Mouse (Mus musculus) embryonic facial prominence, embryonic 12.5 days (tissue): ENCODE measurements around the gene Ncor1. TPM values are rescaled to one million over a fixed set of nuclear protein-coding genes. Genes with fewer than 3 reads are reported as not detected.

Source experiments
- ATAC-seq: fragments of 200-750 bp; cut with Nextera tagmentation; 2 replicates; pipeline ENCODE4 v1.8.0; 2017; ENCODE audit not compliant: insufficient number of reproducible peaks, insufficient read depth, low FRiP score, low TSS enrichment
- H3K27ac ChIP-seq: fragments of 300-500 bp; sonication (generic); 2 replicates; pipeline ENCODE4 v1.5.1; 2016; ENCODE audit warnings: mild to moderate bottlenecking
- H3K27me3 ChIP-seq: fragments of 300-500 bp; sonication (generic); 2 replicates; pipeline ENCODE4 v1.6.1; 2016; ENCODE audit warnings: mild to moderate bottlenecking, moderate library complexity
- H3K36me3 ChIP-seq: fragments of 300-500 bp; sonication (generic); 2 replicates; pipeline ENCODE4 v1.6.1; 2016; ENCODE audit warnings: mild to moderate bottlenecking
- H3K4me1 ChIP-seq: fragments of 300-500 bp; sonication (generic); 2 replicates; pipeline ENCODE4 v1.6.1; 2016
- H3K4me2 ChIP-seq: fragments of 300-500 bp; sonication (generic); replicated peaks from 2 replicates; pipeline ENCODE4 v1.6.1; 2016; ENCODE audit warnings: mild to moderate bottlenecking, moderate library complexity
- H3K4me3 ChIP-seq: fragments of 300-500 bp; sonication (generic); 2 replicates; pipeline ENCODE4 v1.5.1; 2016; ENCODE audit warnings: mild to moderate bottlenecking
- H3K9ac ChIP-seq: fragments of 300-500 bp; sonication (generic); 2 replicates; pipeline ENCODE4 v1.6.1; 2016; ENCODE audit warnings: mild to moderate bottlenecking, moderate library complexity
- H3K9me3 ChIP-seq: fragments of 300-500 bp; sonication (generic); 2 replicates; pipeline ENCODE4 v1.6.1; 2016; ENCODE audit warnings: mild to moderate bottlenecking, moderate library complexity
- WGBS: fragments of 180-500 bp; shearing (Covaris S2); methylation state at CpG from one replicate; pipeline ENCODE4 v1.1.7; 2016; 5-methylcytosine and 5-hydroxymethylcytosine counted together
- polyA plus RNA-seq: library from polyadenylated mRNA; unstranded; fragments of >200 nt; fragmentation: Nextera tagmentation; extraction: Ambion mirVana; gene quantifications from 2 replicates; pipeline ENCODE4 v1.2.1, GENCODE M21; 2016

Gene Ncor1
- polyA plus RNA-seq, 1 experiment from 2014 or later = 187 TPM

- 72% methylated on average over 4 of the region's 4 CpGs for WGBS
- peaks cover 47% of the 10 kb centered on the region for H3K36me3 ChIP-seq
- no peak overlapping the region for H3K9ac ChIP-seq
- H3K9me3 ChIP-seq = no peaks in the 10 kb centered on the region
- no peak for ATAC-seq
- H3K4me2 ChIP-seq = no peak overlapping the region
- H3K4me3 ChIP-seq = no peak overlapping the region
- H3K4me1 ChIP-seq = no peaks in the 10 kb centered on the region
- H3K27me3 ChIP-seq = no peaks in the 10 kb centered on the region
- H3K27ac ChIP-seq = no peak overlapping the region
Measured at GRCm38 (mm10) chr11:62351948-62352347, 106.4 kb downstream of the Ncor1 start.

GRCm38 (mm10) chr11:62343002-62343401 is 115.3 kb downstream of the Ncor1 start:
- WGBS = 93% methylated on average over 13 of the region's 13 CpGs
- peaks cover 43% of the 10 kb centered on the region for H3K36me3 ChIP-seq

GRCm38 (mm10) chr11:62332228-62332627 is 126.1 kb downstream of the Ncor1 start:
- ATAC-seq = no peak
- Histone ChIP-seq H3K4me3 (no peak overlapping the region), H3K27me3 (no peaks in the 10 kb centered on the region), H3K4me1 (no peaks in the 10 kb centered on the region), H3K9me3 (no peaks in the 10 kb centered on the region), H3K27ac (no peak overlapping the region), H3K9ac (no peak overlapping the region), H3K36me3 (peaks cover 84% of the 10 kb centered on the region), H3K4me2 (no peak overlapping the region)
- 90% methylated on average over 4 of the region's 4 CpGs for WGBS

More at GRCm38 (mm10) chr11:62343002-62343401, 115.3 kb downstream of the Ncor1 start:
- Histone ChIP-seq H3K4me2 (no peak overlapping the region), H3K4me1 (no peaks in the 10 kb centered on the region), H3K4me3 (no peak overlapping the region), H3K9ac (no peak overlapping the region), H3K9me3 (no peaks in the 10 kb centered on the region), H3K27ac (no peak overlapping the region), H3K27me3 (no peaks in the 10 kb centered on the region)
- ATAC-seq = no peak

- H3K9me3 ChIP-seq = no peaks in the 10 kb centered on the region
- no peaks in the 10 kb centered on the region for H3K4me1 ChIP-seq
- H3K36me3 ChIP-seq = peaks cover 84% of the 10 kb centered on the region
- ATAC-seq = no peak
- H3K27me3 ChIP-seq = no peaks in the 10 kb centered on the region
- WGBS = 80% methylated on average over 5 of the region's 5 CpGs
- H3K27ac ChIP-seq = no peak overlapping the region
- H3K4me3 ChIP-seq = no peak overlapping the region
- H3K4me2 ChIP-seq = no peak overlapping the region
- H3K9ac ChIP-seq = no peak overlapping the region
Measured at GRCm38 (mm10) chr11:62331141-62331540, 127.2 kb downstream of the Ncor1 start.

GRCm38 (mm10) chr11:62323659-62324058 is 134.7 kb downstream of the Ncor1 start:
- H3K9ac ChIP-seq = no peak overlapping the region
- no peak overlapping the region for H3K27ac ChIP-seq
- ATAC-seq = no peak
- peaks cover 81% of the 10 kb centered on the region for H3K36me3 ChIP-seq
- no peaks in the 10 kb centered on the region for H3K9me3 ChIP-seq
- H3K4me1 ChIP-seq = no peaks in the 10 kb centered on the region
- WGBS = 96% methylated on average over 3 of the region's 3 CpGs
- no peak overlapping the region for H3K4me3 ChIP-seq
- H3K27me3 ChIP-seq = no peaks in the 10 kb centered on the region
- no peak overlapping the region for H3K4me2 ChIP-seq

- 96% methylated on average over 3 of the region's 3 CpGs for WGBS
- Histone ChIP-seq H3K9me3 (no peaks in the 10 kb centered on the region), H3K4me2 (no peak overlapping the region), H3K36me3 (peaks cover 83% of the 10 kb centered on the region), H3K9ac (no peak overlapping the region), H3K4me1 (no peaks in the 10 kb centered on the region), H3K27ac (no peak overlapping the region), H3K27me3 (no peaks in the 10 kb centered on the region), H3K4me3 (no peak overlapping the region)
- ATAC-seq = no peak
Measured at GRCm38 (mm10) chr11:62320097-62320496, 138.2 kb downstream of the Ncor1 start.

- H3K4me1 ChIP-seq = no peaks in the 10 kb centered on the region
- H3K9me3 ChIP-seq = no peaks in the 10 kb centered on the region
- 90% methylated on average over 11 of the region's 11 CpGs for WGBS
- no peak for ATAC-seq
- H3K4me3 ChIP-seq = no peak overlapping the region
- no peak overlapping the region for H3K4me2 ChIP-seq
- peaks cover 82% of the 10 kb centered on the region for H3K36me3 ChIP-seq
- no peaks in the 10 kb centered on the region for H3K27me3 ChIP-seq
- H3K27ac ChIP-seq = no peak overlapping the region
- H3K9ac ChIP-seq = no peak overlapping the region
Measured at GRCm38 (mm10) chr11:62317746-62318145, 140.6 kb downstream of the Ncor1 start.

GRCm38 (mm10) chr11:62314984-62315383 is 143.4 kb downstream of the Ncor1 start:
- no peak overlapping the region for H3K9ac ChIP-seq
- H3K27ac ChIP-seq = no peak overlapping the region
- 94% methylated on average over 5 of the region's 5 CpGs for WGBS
- H3K9me3 ChIP-seq = no peaks in the 10 kb centered on the region
- peaks cover 69% of the 10 kb centered on the region for H3K36me3 ChIP-seq
- H3K27me3 ChIP-seq = no peaks in the 10 kb centered on the region
- no peak overlapping the region for H3K4me3 ChIP-seq
- H3K4me2 ChIP-seq = no peak overlapping the region
- no peak for ATAC-seq
- no peaks in the 10 kb centered on the region for H3K4me1 ChIP-seq

GRCm38 (mm10) chr11:62309296-62309695 is 149.0 kb downstream of the Ncor1 start:
- Histone ChIP-seq H3K27me3 (no peaks in the 10 kb centered on the region), H3K27ac (no peak overlapping the region), H3K9ac (no peak overlapping the region), H3K4me1 (no peaks in the 10 kb centered on the region), H3K36me3 (peaks cover 38% of the 10 kb centered on the region), H3K9me3 (no peaks in the 10 kb centered on the region), H3K4me3 (no peak overlapping the region), H3K4me2 (no peak overlapping the region)
- whole genome bisulfite sequencing = 95% methylated on average over 2 of the region's 2 CpGs
- ATAC-seq = no peak

- ATAC-seq = no peak
- H3K27me3 ChIP-seq = no peaks in the 10 kb centered on the region
- H3K27ac ChIP-seq = no peak overlapping the region
- WGBS = 91% methylated on average over 2 of the region's 2 CpGs
- H3K4me2 ChIP-seq = no peak overlapping the region
- H3K4me1 ChIP-seq = no peaks in the 10 kb centered on the region
- peaks cover 23% of the 10 kb centered on the region for H3K36me3 ChIP-seq
- H3K9me3 ChIP-seq = no peaks in the 10 kb centered on the region
- no peak overlapping the region for H3K9ac ChIP-seq
- H3K4me3 ChIP-seq = no peak overlapping the region
Measured at GRCm38 (mm10) chr11:62305866-62306265, 152.5 kb downstream of the Ncor1 start.

- peaks cover 22% of the 10 kb centered on the region for H3K36me3 ChIP-seq
- H3K9ac ChIP-seq = no peak overlapping the region
- no peak overlapping the region for H3K4me2 ChIP-seq
- H3K27me3 ChIP-seq = no peaks in the 10 kb centered on the region
- WGBS = 83% methylated on average over 6 of the region's 6 CpGs
- no peak for ATAC-seq
- no peak overlapping the region for H3K4me3 ChIP-seq
- H3K27ac ChIP-seq = no peak overlapping the region
- no peaks in the 10 kb centered on the region for H3K9me3 ChIP-seq
- no peaks in the 10 kb centered on the region for H3K4me1 ChIP-seq
Measured at GRCm38 (mm10) chr11:62298883-62299282, 159.5 kb downstream of the Ncor1 start.

GRCm38 (mm10) chr11:62294121-62294520 is 164.2 kb downstream of the Ncor1 start:
- ATAC-seq = no peak
- H3K4me3 ChIP-seq = no peak overlapping the region

GRCm38 (mm10) chr11:62287700-62288099 is 170.6 kb downstream of the Ncor1 start:
- H3K4me1 ChIP-seq = no peaks in the 10 kb centered on the region
- H3K36me3 ChIP-seq = peaks cover 26% of the 10 kb centered on the region
- H3K4me2 ChIP-seq = no peak overlapping the region
- H3K9ac ChIP-seq = no peak overlapping the region
- H3K4me3 ChIP-seq = no peak overlapping the region
- H3K27me3 ChIP-seq = no peaks in the 10 kb centered on the region
- no peaks in the 10 kb centered on the region for H3K9me3 ChIP-seq
- ATAC-seq = no peak
- no peak overlapping the region for H3K27ac ChIP-seq
- WGBS = 94% methylated on average over 1 of the region's 1 CpGs

More at GRCm38 (mm10) chr11:62294121-62294520, 164.2 kb downstream of the Ncor1 start:
- Histone ChIP-seq H3K27me3 (no peaks in the 10 kb centered on the region), H3K4me2 (no peak overlapping the region), H3K9me3 (no peaks in the 10 kb centered on the region), H3K36me3 (peaks cover 29% of the 10 kb centered on the region; the same call in 1 of the 2 replicates), H3K27ac (no peak overlapping the region), H3K9ac (no peak overlapping the region), H3K4me1 (no peaks in the 10 kb centered on the region)
- WGBS = 87% methylated on average over 2 of the region's 2 CpGs
